Mouse (Mus musculus): ENCODE results near the gene Pex16. TPM values are rescaled to one million over a fixed set of nuclear protein-coding genes. Genes with fewer than 3 reads are reported as not detected.

Gene Pex16
- total and polyA plus RNA-seq, 3 experiments, result 41.9 to 52.5 TPM; not detected in 1

DNA sequence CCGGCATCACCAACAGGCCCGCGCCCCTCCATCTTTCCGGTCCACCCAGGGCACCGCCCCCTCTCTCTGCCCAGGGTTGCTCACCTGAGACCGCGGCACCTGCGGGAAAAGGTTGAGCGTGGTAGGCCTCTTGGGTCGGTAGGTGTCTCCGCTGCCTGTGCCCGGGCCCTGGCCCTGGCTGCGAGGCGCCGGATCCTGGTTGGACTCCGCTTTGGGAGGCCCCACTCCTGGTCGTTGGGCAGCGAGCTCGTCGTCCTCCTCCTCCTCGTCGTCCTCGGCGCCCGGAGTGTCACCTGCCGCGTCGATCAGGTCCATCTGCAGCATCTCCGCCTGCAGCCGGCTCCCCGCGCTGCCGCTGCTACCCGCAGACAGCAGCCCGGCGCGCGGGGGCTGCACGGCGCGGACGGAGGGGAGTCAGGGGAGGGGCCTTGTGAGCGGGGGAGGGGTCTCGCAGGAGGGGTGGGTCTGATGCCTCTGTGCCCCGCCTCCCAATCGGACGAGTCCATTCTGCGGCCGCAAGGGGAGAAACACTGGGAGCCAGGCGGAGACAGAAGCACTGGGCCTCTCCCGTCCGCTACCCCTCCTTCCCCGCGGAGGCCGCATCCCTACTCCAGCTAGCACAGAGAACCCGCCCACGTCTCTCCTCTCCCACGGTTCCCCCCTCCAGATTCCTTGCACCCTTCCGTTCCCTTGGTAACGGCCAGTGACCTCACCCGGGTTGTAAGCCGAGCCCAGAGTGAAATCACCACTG, 14.6 kb downstream of the Pex16 start:
- no peaks in the 10 kb centered on the region for H3K9me3 ChIP-seq (replicated peaks; ENCODE audit: insufficient read depth, low read length)
- TF ChIP-seq CHD1 (IDR thresholded peaks at IDR 0.05; ENCODE audit: low read depth, low read length) (peak; percentile 99), ETS1 (IDR thresholded peaks at IDR 0.05; ENCODE audit: low read depth, low read length) (no peak), ZC3H11A (IDR thresholded peaks at IDR 0.05; ENCODE audit: low read depth, low read length) (no peak), GATA1 (IDR thresholded peaks at IDR 0.05; ENCODE audit: low read depth, low read length) (no peak), ELF1 (IDR thresholded peaks at IDR 0.05; ENCODE audit: low read depth, low read length) (0 out of 2 replicates have a peak, but pooled peaks have one; percentile 32), UBTF (IDR thresholded peaks at IDR 0.05; ENCODE audit: borderline replicate concordance, insufficient read depth, low read depth, low read length) (no peak), EP300 (IDR thresholded peaks at IDR 0.05; ENCODE audit: low read depth in 1 of 2, low read length in 2 of 2) (no peak), MYC (IDR thresholded peaks at IDR 0.05; ENCODE audit: low read depth, low read length) (no peak), POLR2A (IDR thresholded peaks at IDR 0.05; ENCODE audit: control insufficient read depth in 1 of 2, insufficient read depth in 1 of 2, low read depth in 1 of 2, low read length in 2 of 2, poor library complexity in 1 of 2) (peak in 1 of 2 experiments; percentile 35; a peak in 1 of 4 replicates), SMC3 (IDR thresholded peaks at IDR 0.05; ENCODE audit: low read depth, low read length) (no peak)
- H3K36me3 ChIP-seq (ENCODE audit: control insufficient read depth in 1 of 2, insufficient read depth in 2 of 2, low read length in 2 of 2), result peaks cover 0 to 11% of the 10 kb centered on the region in 2 experiments; a peak in 2 of 4 replicates
- H3K4me1 ChIP-seq (ENCODE audit: control insufficient read depth in 1 of 2, insufficient read depth in 2 of 2, low read length in 2 of 2), result peaks cover 9 to 21% of the 10 kb centered on the region in 2 experiments
- H3K79me2 ChIP-seq (ENCODE audit: control insufficient read depth, insufficient read depth, low read length, poor library complexity), result no peaks in the 10 kb centered on the region
- H3K27me3 ChIP-seq (ENCODE audit: control insufficient read depth in 1 of 2, insufficient read depth in 2 of 2, low read length in 2 of 2), result no peaks in the 10 kb centered on the region
- peak overlapping the region; percentile 46 for H3K9ac ChIP-seq (ENCODE audit: control insufficient read depth, low read depth, low read length, poor library complexity, severe bottlenecking)
- DNase-seq (ENCODE audit: low read depth, low spot score), result peak; percentile 81
- H3K4me3 ChIP-seq (ENCODE audit: control insufficient read depth in 1 of 2, insufficient read depth in 1 of 2, low read depth in 2 of 2, low read length in 2 of 2), result peak overlapping the region; percentile 44 to 56
- H3K27ac ChIP-seq (ENCODE audit: control insufficient read depth, low read depth, low read length), result no peak overlapping the region

DNA sequence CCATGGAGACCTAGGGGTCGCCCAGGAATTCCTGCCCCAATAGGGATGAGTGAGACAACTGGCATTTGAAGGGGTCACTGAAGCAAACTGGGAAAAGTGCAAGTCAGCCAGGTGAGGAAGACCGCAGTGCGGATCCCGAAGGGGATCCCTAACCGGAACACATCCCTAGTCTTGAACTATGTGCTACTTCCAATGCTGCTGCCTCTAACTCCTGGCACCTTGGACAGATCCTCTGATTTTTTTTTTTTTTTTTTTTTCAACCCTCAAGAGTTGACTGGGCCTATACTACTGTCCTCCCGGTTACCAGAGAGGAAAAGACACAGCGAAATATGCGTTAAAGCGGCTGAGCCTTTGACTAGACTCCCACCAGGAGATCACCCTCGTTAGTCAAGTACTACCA, 15.2 kb downstream of the Pex16 start:
- TF ChIP-seq SIN3A (IDR thresholded peaks at IDR 0.05; ENCODE audit: low read length) (peak; percentile 51; the same call in 1 of the 2 replicates), ZNF384 (IDR thresholded peaks at IDR 0.05; ENCODE audit: low read depth, low read length) (peak; percentile 96), TBP (IDR thresholded peaks at IDR 0.05; ENCODE audit: low read depth, low read length) (no peak)
- Histone ChIP-seq H3K4me3 (ENCODE audit: control insufficient read depth in 1 of 2, insufficient read depth in 1 of 2, low read depth in 2 of 2, low read length in 2 of 2) (peak overlapping the region; percentile 17 to 42), H3K27me3 (ENCODE audit: control insufficient read depth in 1 of 2, insufficient read depth in 2 of 2, low read length in 2 of 2) (no peaks in the 10 kb centered on the region), H3K27ac (ENCODE audit: control insufficient read depth, low read depth, low read length) (no peak overlapping the region), H3K9me3 (replicated peaks; ENCODE audit: insufficient read depth, low read length) (no peaks in the 10 kb centered on the region), H3K9ac (ENCODE audit: control insufficient read depth, low read depth, low read length, poor library complexity, severe bottlenecking) (no peak overlapping the region), H3K4me1 (ENCODE audit: control insufficient read depth in 1 of 2, insufficient read depth in 2 of 2, low read length in 2 of 2) (peaks cover 9 to 21% of the 10 kb centered on the region in 2 experiments), H3K79me2 (ENCODE audit: control insufficient read depth, insufficient read depth, low read length, poor library complexity) (no peaks in the 10 kb centered on the region), H3K36me3 (ENCODE audit: control insufficient read depth in 1 of 2, insufficient read depth in 2 of 2, low read length in 2 of 2) (peaks cover 0 to 11% of the 10 kb centered on the region in 2 experiments; a peak in 2 of 4 replicates)
- no peak for DNase-seq (ENCODE audit: low read depth, low spot score)

All from MEL (cell line).